Mouse (Mus musculus): ENCODE data around the gene Cmtr2.

Cmtr2 gene

DNA sequence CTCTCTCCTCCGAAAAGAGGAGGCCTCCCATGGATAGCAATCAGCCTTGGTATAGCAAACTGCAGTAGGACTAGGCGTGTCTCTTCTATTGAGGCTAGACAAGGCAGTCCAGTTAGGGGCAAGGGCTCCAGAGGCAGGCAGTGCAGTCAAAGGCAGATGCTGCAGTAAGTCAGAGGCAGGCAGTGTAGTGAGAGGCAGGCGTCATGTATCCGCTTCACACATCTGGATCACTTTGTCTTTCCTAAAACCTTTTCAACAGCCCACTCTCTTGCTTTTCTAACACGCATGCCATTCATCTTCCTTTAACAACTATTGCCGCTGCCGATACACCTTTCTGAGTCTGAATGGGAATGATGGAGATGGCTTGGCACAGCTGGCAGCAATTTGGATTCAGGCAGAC, at the start of gene Cmtr2:
Cmtr2 (plus strand) TSS at position 301 of the 400 bp plus-strand sequence.
- in situ Hi-C loops (cut with MboI; ENCODE audit: unreplicated experiment in 2 of 2): loop anchor here (10.0 to 25.0 kb wide), 2 partner anchors 399 to 653 kb away; partner anchors contain the start of genes Dhx38 (in 2 of the 2), Txnl4b (in 2 of the 2) and Vac14 (in 1 of the 2)

DNA sequence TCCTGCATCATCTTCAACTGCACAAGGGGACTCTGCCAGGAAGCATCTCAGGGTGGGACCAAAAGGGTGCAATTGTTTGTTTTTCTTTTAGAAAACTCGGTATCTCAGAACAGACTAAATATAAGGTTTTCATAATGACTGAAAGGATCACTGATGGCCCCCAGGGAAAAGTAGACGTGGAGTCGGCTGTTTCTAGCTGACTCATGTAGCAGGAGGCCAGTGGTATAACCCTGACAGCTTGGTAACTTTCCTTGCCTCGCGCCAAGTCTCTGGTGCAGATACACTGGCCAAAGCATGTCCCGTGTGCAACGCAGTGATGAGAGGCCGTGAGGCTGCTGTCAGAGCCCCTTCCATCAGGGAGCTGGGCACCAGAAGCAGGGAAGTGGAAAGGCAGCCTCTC, 49.2 kb upstream of the Cmtr2 start:
- in situ Hi-C loops (cut with MboI; ENCODE audit: unreplicated experiment in 2 of 2): no loop called here

DNA sequence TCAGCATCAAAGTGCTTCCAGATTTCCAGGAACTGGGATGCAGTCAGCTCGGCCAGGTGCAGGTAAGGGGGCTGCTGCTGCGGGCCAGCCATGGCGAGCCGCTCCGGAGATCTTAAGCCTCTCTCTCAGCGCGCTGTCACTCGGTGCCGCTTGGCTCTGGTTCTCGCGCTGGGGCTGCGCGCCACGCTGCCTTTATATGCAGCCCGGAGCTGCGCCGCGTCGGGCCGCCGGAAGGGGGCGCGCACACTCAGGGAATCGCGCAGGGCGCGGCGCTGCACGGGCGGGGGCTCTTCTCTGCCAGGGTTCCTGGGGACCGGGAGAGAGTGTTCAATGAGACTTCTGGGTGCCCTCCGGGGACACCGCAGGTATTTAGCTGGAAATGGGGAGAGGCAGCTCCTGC, 47.4 kb upstream of the Cmtr2 start, which contains the start of gene Calb2:
Calb2 (minus strand) TSS at position 165 of the 400 bp plus-strand sequence.
- in situ Hi-C loops (cut with MboI; ENCODE audit: unreplicated experiment in 2 of 2): no loop called here

DNA sequence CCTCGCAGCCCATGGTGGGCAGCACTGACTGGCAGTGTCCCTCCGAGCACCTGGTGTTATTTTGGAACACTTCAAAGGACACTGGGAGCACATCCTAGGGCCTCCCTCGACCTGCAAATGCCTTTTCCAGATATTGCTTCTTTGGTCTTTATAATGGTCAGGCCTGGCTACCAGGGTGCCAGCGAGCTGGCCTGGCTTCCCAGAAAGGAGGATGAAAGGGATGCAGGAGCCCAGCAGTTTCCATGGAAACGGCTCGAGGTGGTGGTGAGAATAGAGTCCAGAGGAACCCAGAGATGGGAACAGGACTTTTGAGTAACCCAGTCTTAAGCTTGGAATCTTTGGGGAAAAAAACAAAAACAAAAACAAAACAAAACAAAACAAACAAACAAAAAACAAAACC, 43.3 kb upstream of the Cmtr2 start:
- in situ Hi-C loops (cut with MboI; ENCODE audit: unreplicated experiment in 2 of 2): no loop called here

DNA sequence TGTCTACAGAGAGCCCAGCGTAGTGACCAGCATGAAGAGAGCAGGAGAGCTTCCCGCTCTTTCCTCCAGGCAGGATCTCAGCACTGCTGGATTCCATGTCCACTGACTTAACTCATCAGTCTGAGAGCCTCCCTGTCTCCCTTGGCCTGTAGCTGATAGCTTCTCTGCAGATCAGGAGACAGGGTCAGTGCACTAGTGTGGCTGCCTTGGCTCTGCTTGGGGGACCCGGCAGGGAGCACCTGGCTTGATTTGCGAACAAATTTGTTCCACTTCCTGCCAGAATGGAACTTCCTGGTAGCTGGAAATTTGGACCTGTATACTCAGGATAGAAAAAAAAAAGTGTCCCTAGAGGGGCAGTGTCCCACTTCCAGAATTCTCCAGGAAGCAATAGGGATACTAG, 40.6 kb upstream of the Cmtr2 start:
- in situ Hi-C loops (cut with MboI; ENCODE audit: unreplicated experiment in 2 of 2): no loop called here

DNA sequence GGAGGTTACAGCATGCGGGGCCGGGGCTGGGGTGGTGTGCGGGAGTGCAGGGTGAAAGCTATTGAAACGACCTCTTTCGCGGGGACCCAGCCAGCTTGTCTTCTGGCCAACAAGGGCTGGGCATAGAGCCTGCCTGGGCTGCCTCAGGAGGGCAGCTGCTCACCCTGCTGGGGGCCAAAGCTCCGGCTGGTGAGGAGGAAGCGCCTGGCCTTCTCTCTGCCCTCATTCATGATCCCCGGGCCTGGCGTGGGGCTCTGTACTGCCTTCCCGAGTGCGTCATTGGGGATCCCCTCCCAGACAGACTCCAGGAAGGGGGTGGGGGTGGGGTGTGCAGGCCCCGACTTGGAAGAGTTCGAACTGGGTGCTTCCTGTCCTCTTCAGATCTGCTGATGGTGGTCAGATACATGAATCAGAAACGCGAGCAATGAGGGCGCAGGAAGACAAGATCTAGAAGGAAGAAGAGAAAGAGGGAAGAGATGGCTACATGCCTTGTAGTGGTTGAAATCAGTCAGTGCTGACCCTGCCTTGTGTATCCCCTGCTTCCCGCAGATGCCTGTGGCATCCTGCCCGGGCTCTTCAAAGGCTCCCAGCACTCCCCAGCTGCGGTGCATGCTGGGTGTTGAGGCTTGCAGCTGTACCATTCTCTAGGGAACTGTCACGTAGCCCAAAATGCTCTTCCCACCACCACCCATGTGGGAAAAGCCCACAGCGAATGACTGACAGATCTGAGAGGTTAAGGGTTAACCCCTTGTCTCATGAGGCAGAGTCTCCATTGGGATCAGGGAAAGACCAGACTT, 37.9 kb upstream of the Cmtr2 start:
- in situ Hi-C loops (cut with MboI; ENCODE audit: unreplicated experiment in 2 of 2): no loop called here

DNA sequence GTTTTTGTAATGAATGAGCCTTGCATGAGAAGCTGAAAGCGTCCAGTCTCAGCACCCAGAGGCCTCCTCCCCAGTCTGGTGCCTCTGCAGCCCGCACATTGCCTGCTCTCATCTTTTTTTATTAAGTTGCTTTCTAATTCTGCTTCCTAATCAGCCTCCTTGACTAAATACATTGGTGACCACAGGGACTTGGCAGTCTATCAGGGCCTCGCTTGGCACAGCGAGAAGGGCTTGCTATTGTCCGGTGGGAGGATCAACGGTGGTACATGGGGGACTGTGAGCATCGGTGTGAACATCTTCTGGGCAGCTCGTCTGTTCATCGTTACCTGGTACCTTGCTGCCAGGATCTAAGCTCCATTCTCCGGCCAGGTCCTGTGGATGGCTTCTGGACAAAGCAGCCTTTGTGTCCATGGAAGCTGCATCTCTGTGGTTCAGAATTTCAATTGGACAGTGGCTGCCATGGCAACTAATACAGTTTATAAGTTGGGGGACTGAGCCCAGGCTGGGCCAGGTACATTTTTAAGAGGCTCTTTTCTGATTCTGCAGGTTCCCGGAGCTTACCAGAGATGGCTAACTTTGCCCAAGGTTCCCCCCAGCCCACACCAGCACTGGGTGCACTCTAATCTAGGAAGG, 32.6 kb upstream of the Cmtr2 start:
- in situ Hi-C loops (cut with MboI; ENCODE audit: unreplicated experiment in 2 of 2): no loop called here

DNA sequence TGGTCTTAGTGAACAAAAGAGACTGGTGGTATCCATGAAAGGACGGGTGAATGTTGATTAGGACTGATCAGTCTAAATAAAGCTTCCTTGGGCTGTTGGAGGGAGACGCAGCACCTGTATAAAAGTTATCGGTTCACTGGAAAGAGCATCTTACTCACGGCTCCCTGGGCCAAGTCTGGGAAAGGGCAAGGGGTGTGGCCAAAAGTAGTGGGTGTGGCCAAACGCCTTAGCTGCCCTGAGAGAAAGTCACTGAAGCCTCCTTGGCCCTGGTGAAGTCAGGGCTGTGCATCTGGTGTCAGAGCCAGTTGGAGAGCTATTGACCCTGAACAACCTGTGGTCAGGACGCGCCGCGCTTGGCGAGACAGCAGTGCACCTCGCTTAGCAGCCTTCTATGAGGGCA, 31.7 kb upstream of the Cmtr2 start:
- in situ Hi-C loops (cut with MboI; ENCODE audit: unreplicated experiment in 2 of 2): no loop called here

DNA sequence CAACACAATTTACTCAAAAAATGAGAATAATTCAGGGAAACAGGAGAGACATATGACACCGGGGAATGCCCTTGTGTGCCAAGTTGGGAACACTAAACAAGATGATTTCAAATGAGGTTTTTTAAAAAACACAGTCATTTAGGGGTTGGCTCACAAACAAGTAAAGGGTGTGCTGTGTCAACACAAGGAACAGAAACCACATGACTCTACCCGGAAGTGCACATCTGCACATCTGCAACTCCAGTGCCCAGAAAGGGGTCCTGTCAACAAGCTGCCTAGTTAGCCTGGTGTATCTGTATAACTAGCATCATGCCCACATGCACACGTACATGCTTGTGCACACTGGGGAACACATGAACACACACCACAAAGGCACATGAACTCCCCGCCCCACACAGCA, 29.9 kb upstream of the Cmtr2 start:
- in situ Hi-C loops (cut with MboI; ENCODE audit: unreplicated experiment in 2 of 2): no loop called here

DNA sequence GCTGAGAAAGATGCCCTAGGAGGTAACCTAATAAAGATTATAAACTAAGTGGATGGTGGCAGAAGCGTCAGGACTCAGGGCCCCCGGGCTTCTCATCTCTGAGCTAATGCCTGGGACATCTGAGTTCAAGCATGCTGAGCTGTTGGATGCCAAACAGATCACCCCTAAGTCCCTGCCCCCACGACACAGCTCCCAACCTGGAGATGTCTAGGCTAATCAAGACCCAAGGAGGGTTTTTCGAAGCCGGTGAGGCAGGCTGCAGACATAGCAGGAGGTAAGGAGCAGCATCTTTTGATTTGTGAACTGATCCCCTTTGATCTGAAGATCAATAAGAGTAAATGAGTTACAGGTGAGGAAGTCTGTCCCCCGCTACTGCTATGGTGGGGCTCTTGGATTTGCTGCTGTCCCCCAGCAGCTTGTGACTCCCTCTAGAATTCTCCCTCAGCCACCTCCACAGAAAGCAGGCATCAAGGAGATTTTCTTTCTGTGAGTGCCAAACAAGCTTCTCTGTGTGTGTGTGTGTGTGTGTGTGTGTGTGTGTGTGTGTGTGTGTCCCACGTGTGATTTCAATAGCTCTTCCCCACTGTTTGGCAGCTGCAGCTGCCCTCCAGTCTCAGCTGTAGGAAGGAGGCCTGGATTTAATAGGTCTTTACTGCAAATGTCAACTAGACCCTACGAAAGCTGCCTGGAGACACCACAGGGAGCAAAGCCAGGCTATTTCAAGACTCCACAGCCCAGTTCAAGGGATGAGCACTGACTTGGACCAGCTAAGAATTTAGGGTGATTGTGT, 26.3 kb upstream of the Cmtr2 start:
- in situ Hi-C loops (cut with MboI; ENCODE audit: unreplicated experiment in 2 of 2): no loop called here

DNA sequence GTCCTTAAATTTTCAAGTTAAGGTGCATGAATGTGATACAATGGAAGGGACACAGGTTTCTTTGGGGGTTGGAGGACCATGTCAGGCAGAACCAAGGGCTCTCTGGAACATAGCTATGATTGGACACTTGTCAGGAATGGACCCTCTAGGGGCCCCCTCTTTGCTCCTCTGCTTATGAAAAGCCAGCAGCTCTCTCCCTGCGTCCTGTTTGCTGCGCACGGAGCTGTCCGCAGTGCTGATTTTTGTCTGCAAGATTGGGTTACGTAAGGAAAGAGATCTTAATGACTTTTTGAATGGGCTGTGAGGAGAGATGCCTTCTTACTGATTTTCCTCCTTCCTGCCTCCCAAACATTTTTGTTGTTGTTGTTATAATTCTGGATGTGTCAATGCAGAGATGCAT, 18.8 kb upstream of the Cmtr2 start:
- in situ Hi-C loops (cut with MboI; ENCODE audit: unreplicated experiment in 2 of 2): no loop called here

DNA sequence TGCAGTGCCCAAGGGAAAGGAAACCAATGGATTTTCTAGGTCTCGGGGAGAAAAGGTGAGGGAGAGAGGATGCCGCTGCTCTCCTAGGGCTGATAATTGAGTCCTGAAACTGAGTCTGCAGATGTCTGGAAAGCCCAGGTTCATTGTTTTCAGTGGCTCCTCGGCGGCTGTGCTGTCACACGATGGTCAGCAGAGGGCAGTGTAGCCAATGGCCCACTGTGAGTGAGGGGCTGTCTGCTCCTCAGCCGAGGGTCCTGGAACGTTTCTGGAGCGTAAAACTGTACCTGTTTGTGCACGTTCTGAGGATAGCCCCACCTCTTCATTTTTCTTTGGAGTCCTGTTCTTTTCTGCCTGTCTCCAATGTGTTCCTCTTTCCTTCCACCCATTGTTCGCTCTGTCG, 13.7 kb upstream of the Cmtr2 start:
- in situ Hi-C loops (cut with MboI; ENCODE audit: unreplicated experiment in 2 of 2): loop anchor here (25.0 kb wide), 1 partner anchor 640 kb away; the partner anchor contains the start of genes Dhx38 (in 2 of the 2) and Txnl4b (in 2 of the 2)

DNA sequence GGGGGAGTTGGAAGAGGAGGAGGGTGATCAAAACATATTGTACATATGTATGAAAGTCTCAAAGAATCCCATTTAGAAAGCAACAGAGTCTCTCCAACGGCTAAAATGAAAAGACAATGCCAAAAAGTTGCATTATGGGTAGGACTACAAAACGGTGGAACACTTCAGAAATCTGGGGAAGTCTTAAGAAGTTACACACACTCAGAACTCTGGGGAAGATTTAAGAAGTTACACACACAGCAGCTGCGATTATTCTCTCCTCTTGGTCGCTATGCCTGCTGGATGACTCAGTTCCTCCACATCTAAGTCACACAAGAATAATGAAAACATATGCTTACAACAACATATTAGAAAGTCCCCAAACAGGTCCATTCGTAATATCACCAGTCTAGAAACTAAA, 788 bp downstream of the Cmtr2 start:
- in situ Hi-C loops (cut with MboI; ENCODE audit: unreplicated experiment in 2 of 2): loop anchor here (10.0 to 25.0 kb wide), 2 partner anchors 399 to 654 kb away; partner anchors contain the start of genes Dhx38 (in 2 of the 2), Txnl4b (in 2 of the 2) and Vac14 (in 1 of the 2)

DNA sequence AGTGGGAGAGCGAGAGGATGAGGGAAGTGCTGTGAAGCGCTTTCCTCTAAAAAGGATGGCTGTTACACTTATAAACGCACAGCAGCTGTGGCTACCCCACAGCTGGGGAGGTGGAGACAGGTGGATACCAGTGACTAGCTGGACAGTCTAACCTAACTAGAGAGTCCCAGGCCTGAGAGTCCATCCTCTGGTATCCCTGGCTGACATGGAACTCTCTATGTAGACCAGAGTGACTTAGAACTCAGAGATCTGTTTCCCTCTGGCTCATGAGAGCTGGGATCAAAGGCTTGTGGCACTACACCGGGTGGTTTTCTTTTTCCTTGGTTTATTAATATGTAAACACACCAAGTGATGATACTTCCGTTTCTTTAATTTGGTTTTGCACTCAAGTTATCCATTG, 1.7 kb downstream of the Cmtr2 start:
- in situ Hi-C loops (cut with MboI; ENCODE audit: unreplicated experiment in 2 of 2): loop anchor here (10.0 to 25.0 kb wide), 2 partner anchors 398 to 655 kb away; partner anchors contain the start of genes Dhx38 (in 2 of the 2), Txnl4b (in 2 of the 2) and Vac14 (in 1 of the 2)

DNA sequence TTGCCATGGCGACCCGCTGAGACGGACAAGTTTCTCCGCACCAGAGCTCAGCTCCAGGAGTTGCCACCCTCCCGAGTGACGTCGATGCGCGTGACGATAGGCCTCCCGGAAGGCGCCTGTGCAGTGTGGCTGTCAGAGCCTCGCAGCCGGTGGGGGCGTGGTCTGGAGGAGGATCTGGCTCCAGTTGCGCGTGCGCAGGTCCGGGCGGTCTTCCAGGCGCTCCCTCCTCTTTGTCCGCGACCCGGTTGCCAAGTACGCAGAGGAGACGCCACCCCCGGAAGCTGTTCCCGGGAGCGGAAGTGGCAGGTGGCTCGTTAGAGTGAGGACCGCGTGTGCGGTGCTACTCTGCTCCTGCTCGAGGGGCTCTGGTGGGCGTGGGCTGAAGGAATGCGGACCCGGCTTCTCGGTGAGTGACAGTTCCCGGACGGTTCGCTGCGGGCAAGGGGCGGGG, 2.2 kb downstream of the Cmtr2 start:
- in situ Hi-C loops (cut with MboI; ENCODE audit: unreplicated experiment in 2 of 2): loop anchor here (10.0 to 25.0 kb wide), 2 partner anchors 397 to 655 kb away; partner anchors contain the start of genes Dhx38 (in 2 of the 2), Txnl4b (in 2 of the 2) and Vac14 (in 1 of the 2)

DNA sequence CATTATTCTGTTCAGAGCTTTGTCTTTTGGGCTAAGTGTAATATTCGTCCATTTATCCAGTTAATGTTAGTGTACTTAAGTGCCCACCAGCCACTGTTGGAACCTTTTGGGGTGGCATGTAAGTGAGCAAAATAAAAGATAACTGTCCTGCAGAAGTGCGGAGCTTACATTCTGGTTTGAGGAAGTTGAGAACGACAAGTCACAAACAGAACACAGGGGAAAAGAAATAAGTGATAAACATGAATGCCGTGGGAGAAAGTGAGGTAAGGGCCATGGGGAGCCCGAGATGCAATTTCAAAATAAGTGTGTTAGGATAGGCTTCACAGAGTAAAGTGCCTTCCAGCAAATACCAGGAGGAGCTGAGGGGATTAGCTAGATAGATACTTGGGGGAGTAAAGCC, 3.0 kb downstream of the Cmtr2 start:
- in situ Hi-C loops (cut with MboI; ENCODE audit: unreplicated experiment in 2 of 2): loop anchor here (10.0 to 25.0 kb wide), 2 partner anchors 396 to 656 kb away; partner anchors contain the start of genes Dhx38 (in 2 of the 2), Txnl4b (in 2 of the 2) and Vac14 (in 1 of the 2)

DNA sequence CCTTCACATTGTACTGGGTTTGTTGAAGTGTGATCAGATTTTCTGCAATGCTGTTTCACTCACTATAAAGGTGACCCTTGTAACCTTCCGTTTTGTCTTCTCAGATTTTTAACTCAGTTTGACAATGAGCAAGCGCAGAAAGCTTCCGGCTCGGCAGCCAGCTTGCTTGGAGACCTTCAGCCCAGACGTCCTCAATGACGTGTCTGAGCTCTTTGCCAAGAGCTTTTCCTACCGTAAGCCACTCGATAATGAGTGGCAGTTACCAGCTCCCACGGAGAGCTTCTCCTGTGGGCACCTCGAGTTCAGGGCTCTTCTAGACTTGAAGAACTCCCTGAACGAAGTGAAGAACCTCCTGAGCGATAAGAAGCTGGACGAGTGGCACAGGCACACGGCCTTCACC, 5.5 kb downstream of the Cmtr2 start:
- in situ Hi-C loops (cut with MboI; ENCODE audit: unreplicated experiment in 2 of 2): loop anchor here (25.0 kb wide), 1 partner anchor 659 kb away; the partner anchor contains the start of genes Dhx38 (in 2 of the 2) and Txnl4b (in 2 of the 2)

DNA sequence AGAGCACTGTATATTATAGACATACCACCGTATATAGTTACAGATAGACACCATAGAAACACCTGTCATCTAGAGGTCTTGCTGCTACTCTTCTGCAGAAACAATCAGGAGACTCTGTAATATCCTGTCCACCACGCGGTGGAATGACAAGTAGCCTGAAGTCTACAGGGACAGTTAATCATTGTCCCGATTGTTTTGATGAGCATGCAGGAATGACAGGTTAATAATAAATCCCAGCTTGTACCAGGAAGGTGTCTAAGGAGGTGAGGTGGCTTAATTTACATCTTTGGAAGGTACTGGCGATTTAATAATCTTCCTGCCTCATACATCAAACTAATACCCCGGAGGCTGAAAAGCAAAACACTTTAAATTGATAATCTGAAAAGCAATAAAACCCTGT, 15.3 kb downstream of the Cmtr2 start:
- in situ Hi-C loops (cut with MboI; ENCODE audit: unreplicated experiment in 2 of 2): no loop called here

DNA sequence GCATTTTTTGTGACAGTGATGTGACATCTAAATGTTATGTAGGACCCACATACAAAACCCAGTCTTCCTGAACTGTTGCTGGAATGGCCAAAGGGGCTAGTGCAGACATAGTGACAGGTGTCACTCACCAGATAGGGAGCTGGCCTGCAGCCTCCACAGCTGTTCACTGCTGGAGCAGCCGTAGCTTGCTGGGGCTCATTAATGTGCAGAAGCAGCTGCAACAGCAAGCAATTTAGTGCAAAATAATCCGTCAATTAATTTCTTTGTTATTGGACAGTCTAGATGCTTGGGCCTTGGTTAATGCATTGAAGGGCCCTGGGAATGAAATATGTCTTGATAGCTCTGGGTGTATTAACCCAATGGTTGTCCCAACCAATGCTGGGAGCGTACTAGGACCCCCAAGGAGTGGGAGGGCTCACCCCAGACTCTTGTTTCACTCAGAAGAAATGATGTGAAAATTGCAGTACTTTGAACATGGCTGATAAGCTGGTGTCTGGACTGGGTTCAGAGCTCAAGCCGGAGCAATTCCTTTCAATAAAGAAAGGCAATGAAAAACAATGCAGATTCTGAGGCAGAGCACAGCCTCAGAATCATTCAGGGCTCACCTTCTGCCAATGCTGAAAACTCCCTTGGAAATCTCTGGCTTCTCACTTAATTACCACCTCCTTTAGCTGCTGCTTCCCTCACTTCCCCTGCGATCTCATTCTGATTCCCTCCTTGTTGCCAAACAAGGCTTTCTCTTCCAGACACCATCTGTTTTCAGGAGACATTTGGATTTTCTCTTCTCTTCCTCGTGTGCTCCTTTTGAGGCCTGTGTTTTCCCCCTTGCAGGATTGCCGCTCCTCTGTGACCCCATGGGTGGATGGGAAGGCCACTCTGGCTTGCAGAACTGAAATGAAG, 27.1 kb downstream of the Cmtr2 start:
- in situ Hi-C loops (cut with MboI; ENCODE audit: unreplicated experiment in 2 of 2): no loop called here
